Mouse (Mus musculus) T-cell, adult 2 months (primary cell): ENCODE measurements around the gene Nepro.

Source experiments
- DNase-seq: peaks from one replicate; pipeline ENCODE4 v3.0.0; 2022; ENCODE audit warnings: low spot score

The Nepro gene

GRCm38 (mm10) chr16:44703458-44703857 lies 20.6 kb upstream of the Nepro start:
- no peak for DNase-seq

GRCm38 (mm10) chr16:44716305-44717140 lies 7.6 kb upstream of the Nepro start:
- no peak for DNase-seq

DNA sequence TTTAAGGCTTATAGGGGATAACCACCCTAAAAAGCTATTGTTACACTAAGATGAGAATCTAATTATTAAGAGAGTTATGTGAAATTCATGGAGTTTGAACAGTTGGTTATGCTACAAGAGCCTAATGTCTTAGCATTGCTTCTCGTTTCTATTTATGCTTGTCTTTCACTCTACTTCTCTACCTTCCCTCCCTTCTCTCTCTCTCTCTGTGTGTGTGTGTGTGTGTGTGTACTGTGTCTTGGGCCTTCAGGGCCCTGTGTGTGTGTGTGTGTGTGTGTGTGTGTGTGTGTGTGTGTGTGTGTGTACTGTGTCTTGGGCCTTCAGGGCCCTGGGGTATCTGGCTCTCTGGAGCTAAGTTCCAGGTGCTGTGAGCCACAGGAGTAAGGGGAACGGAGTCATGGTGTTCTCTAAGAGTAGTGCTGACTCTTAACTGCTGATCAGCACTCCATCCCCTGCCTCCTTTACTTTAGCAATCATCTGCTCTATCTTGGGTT lies 6.9 kb upstream of the Nepro start:
- DNase-seq, result no peak

GRCm38 (mm10) chr16:44717838-44718237 lies 6.3 kb upstream of the Nepro start:
- DNase-seq, result no peak

- no peak for DNase-seq
Measured at GRCm38 (mm10) chr16:44719349-44719748, 4.8 kb upstream of the Nepro start.

GRCm38 (mm10) chr16:44720518-44720917 lies 3.6 kb upstream of the Nepro start:
- DNase-seq, result no peak

GRCm38 (mm10) chr16:44722666-44723065 lies 1.4 kb upstream of the Nepro start:
- DNase-seq, result no peak

GRCm38 (mm10) chr16:44724847-44725246 lies 746 bp downstream of the Nepro start:
- no peak for DNase-seq

DNA sequence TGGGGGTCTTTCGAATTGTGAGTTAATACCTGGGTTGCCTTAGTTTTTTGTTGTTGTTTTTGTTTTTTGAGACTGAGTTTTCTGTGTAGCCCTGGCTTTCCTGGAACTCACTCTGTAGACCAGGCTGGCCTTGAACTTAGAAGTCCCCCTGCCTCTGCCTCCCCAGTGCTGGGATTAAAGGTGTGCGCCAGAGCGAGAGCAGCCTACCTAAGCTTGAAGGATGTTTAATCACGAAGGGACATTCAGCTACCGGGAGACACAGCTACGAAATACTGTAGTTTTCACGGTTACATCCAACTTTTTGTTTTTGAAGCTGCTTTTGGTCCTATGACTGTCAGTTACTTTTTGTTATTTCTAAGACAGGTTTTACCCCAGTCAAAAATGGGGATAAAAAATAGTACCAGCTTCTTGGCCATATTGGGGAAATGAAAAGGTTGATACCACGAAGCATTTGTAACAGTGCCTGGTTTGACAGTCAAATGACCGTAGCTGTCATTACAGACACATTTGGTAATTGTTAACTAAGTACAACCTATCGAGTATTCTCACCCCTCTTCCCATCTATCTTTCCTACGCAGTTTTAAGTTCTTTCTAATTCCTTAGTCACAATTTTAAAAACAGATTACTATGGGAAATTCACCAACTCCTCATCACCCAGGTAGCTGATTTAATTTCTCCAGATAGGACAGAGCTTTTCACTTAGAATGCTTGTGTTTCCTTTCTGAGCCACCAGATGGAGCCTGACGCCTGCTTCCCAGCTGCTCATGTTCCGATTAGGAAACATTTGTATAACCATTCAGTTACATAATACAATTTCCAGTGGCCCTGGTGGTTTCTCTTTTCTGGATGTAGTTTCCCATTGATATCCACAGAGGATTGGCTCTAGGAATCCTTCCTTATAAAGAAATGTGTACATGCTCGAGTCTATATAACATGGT lies 1.5 kb downstream of the Nepro start:
- DNase-seq, result peak; percentile 73

DNA sequence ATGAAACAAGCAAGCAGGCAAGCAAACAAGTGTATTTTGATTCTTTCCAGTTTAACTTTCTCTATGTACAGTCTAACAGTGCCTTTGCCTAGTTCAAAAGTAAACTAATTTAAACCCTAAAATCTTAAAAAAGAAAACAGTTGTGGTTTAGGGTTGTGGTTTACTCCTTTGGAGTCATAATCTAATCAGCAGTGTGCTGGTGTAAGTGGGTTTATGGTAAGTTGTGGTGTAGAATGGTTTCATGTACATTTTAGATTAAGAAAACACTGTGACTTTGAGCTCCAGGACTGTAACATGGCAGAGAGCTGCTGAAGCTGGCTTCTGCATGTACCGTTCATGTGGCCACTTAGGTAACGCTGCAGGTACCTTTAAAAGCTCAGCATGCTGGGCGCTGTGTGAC lies 3.4 kb downstream of the Nepro start:
- DNase-seq, result no peak

DNA sequence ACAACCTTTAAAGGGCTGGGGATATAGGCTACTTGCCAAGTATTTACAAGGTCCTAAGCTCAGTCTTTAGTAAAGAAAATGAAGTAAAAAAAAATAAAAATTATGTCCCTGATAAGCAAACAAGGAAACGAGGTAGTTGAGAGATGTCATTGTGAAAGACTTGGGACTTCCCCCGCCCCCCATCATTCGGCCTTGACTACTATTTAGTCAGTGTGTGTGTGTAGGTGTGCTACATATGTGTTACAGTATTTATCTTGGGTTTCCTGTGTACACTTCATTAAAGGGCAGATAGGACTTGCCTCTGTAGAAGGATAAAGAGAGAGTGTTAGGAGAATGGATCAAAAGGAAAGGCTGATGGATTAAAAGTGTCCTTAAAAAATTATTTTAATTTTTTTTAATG lies 10.0 kb downstream of the Nepro start:
- DNase-seq, result no peak

DNA sequence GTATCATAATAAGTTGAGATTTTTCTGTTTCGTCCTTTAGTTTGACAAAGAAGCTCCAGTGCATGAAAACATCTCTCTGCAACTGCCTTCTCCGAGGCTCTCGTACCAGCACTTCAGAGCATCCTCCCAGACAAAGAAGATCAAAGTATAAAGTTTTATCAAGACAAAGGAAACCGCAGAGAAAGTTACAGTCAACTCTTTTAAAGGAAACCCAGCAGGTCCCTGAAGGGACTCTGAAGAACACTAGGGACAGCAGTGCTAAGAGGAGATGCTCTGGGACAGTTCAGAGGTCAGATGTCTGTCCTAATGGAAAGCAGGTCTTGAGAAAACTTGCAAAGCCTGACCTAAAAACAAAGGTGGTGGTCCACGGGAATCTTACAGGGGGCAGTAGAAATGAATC lies 11.6 kb downstream of the Nepro start:
- DNase-seq, result peak; percentile 51

DNA sequence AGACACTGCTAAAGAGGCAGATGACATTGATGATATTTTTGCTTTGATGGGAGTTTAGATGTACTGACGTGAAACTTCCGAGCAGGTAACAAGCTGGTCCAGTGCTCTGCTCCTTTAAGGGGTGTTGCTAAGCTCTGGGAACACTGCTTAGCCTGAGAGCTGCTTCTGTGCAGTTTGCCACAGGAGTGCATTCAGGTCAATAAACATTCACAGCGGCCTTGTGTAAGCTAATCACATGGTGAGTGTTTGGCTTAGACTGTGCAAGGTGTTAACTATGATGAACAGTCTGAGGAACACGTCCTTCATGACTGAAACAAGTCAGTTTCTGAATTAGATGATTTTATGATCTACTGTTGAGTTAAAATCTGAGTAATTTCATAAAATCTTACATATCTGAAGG lies 12.0 kb downstream of the Nepro start:
- no peak for DNase-seq

GRCm38 (mm10) chr16:44742753-44743152 lies 18.7 kb downstream of the Nepro start:
- no peak for DNase-seq

DNA sequence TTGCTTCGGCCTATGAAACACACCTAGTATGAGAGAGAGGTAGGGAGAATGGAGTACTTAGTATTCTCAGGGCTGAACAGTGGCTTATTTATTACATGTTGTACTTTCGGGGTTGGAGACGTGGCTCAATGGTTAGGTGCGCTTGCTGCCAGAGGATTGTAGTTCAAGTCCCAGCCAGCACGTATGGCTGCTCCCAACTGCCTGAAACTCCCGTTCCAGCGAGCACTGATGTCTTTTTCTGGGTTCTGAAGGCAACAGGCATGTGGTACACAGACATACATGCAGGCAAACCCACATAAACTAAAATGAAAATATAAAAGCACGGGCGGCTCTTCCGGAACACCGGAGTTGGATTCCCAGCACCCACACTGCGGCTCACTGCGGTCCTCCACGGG lies 21.4 kb downstream of the Nepro start:
- DNase-seq, result no peak

DNA sequence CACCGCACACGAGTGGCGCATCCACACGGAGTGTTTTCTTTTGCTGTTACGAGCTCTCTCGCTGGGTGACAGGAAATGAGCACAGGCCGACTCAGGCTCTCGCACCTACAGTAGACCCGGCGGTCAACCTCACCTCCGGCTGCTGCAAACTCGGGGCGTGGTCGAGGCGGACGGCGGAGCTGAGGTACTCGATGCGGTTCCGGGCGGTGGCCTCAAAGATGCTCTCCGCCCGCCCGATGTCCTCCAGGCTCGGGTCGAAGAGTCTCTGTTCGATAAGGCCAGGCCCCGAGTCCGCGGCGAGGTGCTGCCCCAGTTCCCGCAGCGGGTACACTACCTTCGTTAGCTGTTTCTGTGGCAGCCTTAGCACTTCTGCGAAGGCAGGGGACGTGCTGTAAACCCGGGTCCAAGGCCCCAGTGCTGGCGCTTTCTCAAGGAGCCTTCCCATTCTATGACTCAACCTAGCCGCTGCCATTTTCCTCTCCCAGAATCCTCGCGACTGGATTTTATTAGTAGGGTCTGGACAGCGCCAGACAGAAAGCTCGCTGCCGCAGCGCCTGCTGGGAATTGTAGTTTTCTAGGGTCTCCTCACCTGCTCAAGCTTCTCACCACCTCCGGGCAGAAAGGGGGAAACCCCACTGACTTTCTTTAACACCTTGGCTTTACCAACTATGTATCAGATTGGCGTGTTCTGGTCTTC lies 21.9 kb downstream of the Nepro start, which contains the start of gene Gtpbp8:
Gene Gtpbp8, minus strand, starts transcription at position 498 of the 697 bp plus-strand sequence.
- DNase-seq, result peak; percentile 84

- no peak for DNase-seq
Measured at GRCm38 (mm10) chr16:44748007-44748406, 23.9 kb downstream of the Nepro start.

- no peak for DNase-seq
Measured at GRCm38 (mm10) chr16:44757700-44758099, 33.6 kb downstream of the Nepro start.

GRCm38 (mm10) chr16:44761811-44762210 lies 37.7 kb downstream of the Nepro start:
- DNase-seq, result peak; percentile 14

DNA sequence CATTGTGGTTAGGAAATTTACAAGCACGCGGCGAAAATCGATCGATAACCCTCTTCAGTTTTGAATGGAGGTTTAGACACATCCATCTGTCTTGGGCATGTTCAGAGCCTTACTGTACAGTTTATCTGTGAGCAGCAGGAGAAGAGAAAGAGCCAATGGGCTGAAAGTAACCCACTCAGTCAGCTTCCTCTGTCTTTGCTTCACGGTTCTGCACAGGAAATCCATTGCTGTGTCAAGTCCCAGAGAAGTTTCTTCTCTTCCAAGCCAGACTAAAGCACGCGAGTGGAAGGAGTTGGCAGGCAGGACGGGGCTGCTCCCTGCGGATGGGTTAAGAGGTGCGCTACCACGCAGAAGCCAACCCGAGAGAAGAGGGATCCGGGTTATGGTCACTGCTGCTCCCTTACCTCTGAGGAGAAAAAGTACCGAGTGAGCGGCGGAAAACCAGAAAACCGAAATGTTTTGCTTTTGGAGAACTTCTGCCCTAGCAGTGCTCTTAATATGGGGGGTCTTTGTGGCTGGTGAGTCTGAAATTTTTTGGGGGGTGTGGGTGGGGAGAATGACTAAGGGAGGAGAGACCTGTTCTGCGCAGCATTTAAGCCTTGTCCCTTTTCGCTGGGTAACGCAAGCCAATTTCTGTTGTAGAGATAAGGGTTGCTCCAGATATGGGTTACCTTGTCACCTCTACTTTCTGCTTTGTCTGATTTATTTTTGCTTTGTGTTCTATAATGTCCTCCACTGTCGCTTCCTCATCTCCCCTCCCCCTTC lies 41.6 kb downstream of the Nepro start, which contains the start of gene Cd200r1:
Gene Cd200r1, plus strand, starts transcription at position 182 of the 765 bp plus-strand sequence.
- DNase-seq, result peak; percentile 50

- DNase-seq, result no peak
Measured at GRCm38 (mm10) chr16:44766320-44766892, 42.3 kb downstream of the Nepro start.
